Mouse (Mus musculus): Measurements from ENCODE around the gene Skida1.

Skida1 gene

GRCm38 (mm10) chr2:18040347-18041160, 8.3 kb downstream of the Skida1 start:
- DNase-seq (ENCODE audit: inconsistent age in 2 of 2, low spot score in 1 of 2): peak in 1 of 2 experiments; percentile 19

- DNase-seq (ENCODE audit: inconsistent age in 2 of 2, low spot score in 1 of 2): peak in 1 of 2 experiments; percentile 61
Observed at GRCm38 (mm10) chr2:18039566-18040290, 9.1 kb downstream of the Skida1 start.

DNA sequence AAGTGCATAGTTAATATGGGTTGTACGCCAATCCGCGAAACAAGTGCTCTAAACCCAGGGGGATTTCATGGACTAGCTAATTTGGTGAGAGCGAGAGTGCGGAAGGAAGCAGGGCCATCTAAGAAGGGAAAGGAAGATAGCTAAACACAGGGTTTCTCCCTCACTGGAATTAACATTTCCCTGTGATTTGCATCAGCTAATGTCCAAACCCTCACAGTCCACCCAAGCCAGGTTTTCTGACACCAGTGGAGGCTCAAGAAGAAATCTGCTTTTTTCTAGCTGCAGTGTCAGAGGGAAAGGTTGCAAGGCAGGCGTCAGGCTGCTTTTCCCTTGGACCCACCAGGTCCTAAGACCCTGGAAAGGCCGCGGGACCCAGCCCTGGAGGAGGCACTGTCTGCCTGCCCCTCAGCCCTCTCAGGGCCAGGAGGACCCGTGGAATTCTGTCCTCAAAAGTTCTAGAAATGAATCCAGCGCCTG, 9.9 kb downstream of the Skida1 start:
- DNase-seq (ENCODE audit: inconsistent age in 2 of 2, low spot score in 1 of 2): peak in 1 of 2 experiments; percentile 19

DNA sequence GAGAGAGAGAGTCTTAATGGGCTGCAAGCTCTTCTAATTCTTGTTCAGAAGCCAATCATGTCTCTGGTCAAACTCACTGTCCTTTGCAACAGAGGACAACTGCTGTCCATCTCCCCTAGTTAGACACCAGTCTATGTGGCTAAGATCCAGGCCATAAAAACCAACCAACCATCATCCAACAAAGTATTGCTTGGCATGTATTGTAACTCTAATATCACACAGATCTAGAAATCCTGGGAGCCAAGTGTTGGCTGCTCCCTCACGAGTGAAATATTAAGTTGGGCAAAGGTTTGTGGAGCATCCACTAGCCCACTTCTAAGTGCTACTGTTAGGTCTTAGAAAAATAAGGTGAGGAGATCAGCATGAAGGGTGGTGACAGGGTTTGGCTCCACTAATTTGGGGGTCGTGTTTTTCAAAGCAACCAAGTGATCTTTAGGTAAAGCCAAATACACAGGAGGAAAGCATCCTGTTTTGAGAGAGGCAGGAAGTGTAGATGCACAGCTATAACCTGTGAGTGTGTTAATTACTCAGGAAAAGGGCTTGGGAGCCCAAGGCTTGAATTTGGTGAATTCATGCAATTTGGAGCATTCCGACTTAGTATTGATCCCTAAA, 10.6 kb downstream of the Skida1 start:
- DNase-seq (ENCODE audit: inconsistent age in 2 of 2, low spot score in 1 of 2): no peak

DNA sequence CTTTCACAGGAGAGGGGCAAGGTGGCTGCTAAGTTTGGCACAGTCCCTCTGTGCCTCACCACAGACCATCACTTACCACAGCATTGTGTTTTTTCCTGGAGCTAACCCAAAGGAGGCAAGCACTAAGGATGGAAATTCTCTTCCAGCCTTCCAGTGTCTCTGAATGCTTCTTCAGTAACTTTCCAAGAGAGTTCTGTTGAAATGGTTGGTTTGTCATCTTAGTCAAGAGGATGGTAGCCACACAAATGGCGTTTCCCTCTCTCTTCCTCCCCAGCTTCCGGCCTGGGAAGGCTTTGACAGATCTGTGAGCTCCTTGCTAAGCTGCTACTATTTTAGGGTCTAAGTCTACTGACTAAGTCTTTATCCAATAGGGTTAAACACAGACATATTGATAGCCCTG, 11.4 kb downstream of the Skida1 start, which contains the start of gene A930004D18Rik:
Gene A930004D18Rik (minus strand): TSS at position 247 of the 400 bp plus-strand sequence.
- DNase-seq (ENCODE audit: inconsistent age in 2 of 2, low spot score in 1 of 2): no peak

GRCm38 (mm10) chr2:18034371-18035250, 14.2 kb downstream of the Skida1 start:
- no peak for DNase-seq (ENCODE audit: inconsistent age in 2 of 2, low spot score in 1 of 2)

DNA sequence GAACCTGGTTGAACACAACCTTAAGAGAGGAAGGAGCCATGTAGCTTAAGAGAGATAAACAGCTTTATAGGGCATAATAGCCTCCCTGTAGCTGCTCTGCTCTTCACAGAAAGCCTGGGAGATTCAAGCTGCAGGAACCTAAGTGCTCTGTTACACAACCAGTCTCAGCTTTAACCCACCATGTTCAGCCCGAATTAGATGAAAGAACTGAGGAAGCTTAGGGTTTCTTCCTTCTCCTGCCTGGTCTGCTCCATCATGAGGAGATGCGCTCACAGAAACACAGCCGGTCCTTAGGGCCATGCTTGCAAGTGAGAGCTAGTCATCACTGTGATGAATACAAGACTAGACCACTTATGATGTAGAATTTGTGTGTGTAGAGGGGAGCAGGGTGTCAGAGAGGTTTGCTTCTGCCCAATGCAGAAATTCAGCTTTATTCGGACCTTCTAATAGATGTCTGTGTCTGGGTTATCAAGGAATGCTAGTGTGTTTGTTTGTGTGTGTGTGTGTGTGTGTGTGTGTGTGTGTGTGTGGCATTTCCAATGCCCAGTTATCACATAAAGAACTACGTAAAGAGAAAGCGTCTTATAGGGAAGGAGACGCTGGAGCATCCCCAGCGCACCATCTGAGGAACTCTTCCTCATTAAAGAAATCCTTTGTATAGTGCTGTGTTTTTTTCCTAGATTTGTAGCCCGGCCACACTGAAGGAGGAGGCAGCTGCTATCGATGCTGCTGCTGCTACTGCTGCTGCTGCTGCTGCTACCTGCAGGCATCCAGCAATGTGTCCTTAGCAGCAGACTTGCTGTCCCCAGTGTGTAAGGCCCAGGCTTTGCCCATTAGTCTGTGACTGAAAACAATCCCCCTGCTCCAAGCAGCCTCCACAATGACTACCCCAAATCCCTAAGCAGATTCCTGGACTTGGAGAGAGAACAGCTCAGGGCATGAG, 15.4 kb downstream of the Skida1 start:
- DNase-seq (ENCODE audit: inconsistent age in 2 of 2, low spot score in 1 of 2): peak in 1 of 2 experiments; percentile 32

- peak in 1 of 2 experiments; percentile 54 for DNase-seq (ENCODE audit: inconsistent age in 2 of 2, low spot score in 1 of 2)
Observed at GRCm38 (mm10) chr2:18032538-18032895, 16.3 kb downstream of the Skida1 start.

DNA sequence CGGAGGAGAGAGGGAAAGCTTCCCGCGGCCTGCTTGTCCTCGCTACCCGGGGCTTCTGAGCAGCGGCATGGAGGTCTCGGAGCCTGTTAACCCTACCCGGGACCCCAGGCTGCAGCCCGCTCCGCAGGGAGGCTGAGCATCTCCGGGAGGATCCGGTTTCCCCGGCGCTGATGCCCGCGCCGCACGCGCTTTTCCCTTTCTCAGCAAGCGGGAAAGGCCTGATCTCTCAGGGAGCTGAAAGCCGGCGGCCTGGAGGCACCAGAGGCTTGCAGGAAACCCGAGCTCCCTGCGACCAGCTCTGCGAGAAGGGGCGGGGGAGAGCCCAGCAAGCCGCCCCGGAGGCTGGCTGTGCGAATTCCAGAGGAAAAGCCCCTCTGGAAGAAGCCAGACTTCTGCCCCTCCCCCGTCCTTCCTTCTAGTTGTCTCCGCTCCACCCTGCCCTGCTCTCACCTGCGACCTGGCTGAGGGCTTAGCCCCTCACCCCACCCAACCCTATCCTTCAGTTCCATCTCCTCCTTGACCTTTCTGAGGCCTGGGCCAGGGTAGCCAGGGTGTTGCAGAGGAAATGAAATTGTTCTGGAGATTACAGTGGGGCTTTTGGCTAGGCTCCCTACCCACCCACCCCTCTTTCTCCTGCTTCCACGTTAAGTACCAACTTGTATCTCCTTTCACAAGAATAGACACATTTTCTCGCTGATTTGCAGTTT, 16.9 kb downstream of the Skida1 start:
- DNase-seq (ENCODE audit: inconsistent age in 2 of 2, low spot score in 1 of 2): peak; percentile 56 to 87

- DNase-seq (ENCODE audit: inconsistent age in 2 of 2, low spot score in 1 of 2): peak; percentile 30 to 86
Observed at GRCm38 (mm10) chr2:18031271-18031821, 17.5 kb downstream of the Skida1 start.

DNA sequence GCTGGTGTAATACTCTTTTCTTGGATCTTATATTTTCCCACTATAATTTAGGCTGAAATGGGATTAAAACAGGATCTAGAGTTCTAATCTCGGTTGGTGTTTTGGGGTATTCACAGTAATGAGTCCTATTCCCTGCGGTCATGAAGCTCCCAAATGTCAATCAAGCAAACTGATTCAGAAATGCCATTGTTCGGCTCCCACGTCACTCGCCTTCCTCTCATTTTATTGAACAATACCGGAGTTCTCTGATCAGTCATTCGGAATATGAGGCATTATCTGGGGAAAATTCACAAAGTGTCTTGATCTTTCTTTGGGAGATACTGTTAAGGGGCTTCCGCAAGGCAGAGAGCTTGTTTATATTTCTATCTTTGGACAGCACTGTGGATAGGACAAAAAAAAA, 18.3 kb downstream of the Skida1 start:
- DNase-seq (ENCODE audit: inconsistent age in 2 of 2, low spot score in 1 of 2): peak in 1 of 2 experiments; percentile 46

GRCm38 (mm10) chr2:18029656-18030055, 19.2 kb downstream of the Skida1 start:
- DNase-seq (ENCODE audit: inconsistent age in 2 of 2, low spot score in 1 of 2): peak in 1 of 2 experiments; percentile 40

GRCm38 (mm10) chr2:18028140-18029021, 20.5 kb downstream of the Skida1 start:
- peak; percentile 93 to 97 for DNase-seq (ENCODE audit: inconsistent age in 2 of 2, low spot score in 1 of 2)

- peak; percentile 95 to 98 for DNase-seq (ENCODE audit: inconsistent age in 2 of 2, low spot score in 1 of 2)
Observed at GRCm38 (mm10) chr2:18027448-18028139, 21.3 kb downstream of the Skida1 start.

- DNase-seq (ENCODE audit: inconsistent age in 2 of 2, low spot score in 1 of 2): peak; percentile 69 to 90
Observed at GRCm38 (mm10) chr2:18026116-18026947, 22.5 kb downstream of the Skida1 start.

DNA sequence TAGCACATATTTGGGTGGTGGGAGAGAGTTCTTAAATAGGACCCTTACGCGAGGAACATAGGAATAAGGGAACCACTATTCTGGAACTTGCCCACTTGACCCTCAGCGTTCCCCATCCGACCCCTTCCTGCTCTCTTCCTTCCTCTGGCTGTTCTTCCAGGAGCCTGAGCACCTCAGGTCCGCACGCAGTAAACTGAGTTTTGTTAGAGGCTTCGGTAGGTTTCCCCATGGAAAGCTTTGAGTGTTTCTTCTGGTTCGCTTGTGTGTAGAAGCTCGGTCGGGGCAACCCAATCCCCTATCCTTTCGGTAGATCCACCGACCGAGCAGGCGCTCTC, 23.1 kb downstream of the Skida1 start:
- DNase-seq (ENCODE audit: inconsistent age in 2 of 2, low spot score in 1 of 2): no peak
